Mouse (Mus musculus) myocyte (in vitro differentiated cells): Measurements from ENCODE around the gene Kif2a.

Experiments
- E2F4 ChIP-seq: IDR thresholded peaks from one replicate; pipeline ENCODE4 v1.6.1; 2011; ENCODE audit warnings: mild to moderate bottlenecking, control low read depth, moderate library complexity; ENCODE audit not compliant: insufficient read depth
- MAX ChIP-seq: IDR thresholded peaks from one replicate; pipeline ENCODE4 v1.6.1; 2011; ENCODE audit warnings: low read depth, mild to moderate bottlenecking, control low read depth
- MYOD1 ChIP-seq, 3 experiments: IDR thresholded peaks; one replicate each; pipeline ENCODE4 v1.6.1; 2011; ENCODE audit warnings: control low read depth in 2 of 3, low read depth in 2 of 3, mild to moderate bottlenecking in 2 of 3, moderate library complexity in 1 of 3; ENCODE audit not compliant: insufficient read length in 2 of 3, control insufficient read depth in 1 of 3
- MYOG ChIP-seq, 3 experiments: IDR thresholded peaks; one replicate each; pipeline ENCODE4 v1.6.1; 2011; ENCODE audit warnings: control low read depth in 2 of 3, low read depth in 2 of 3, mild to moderate bottlenecking in 2 of 3; ENCODE audit not compliant: insufficient read length in 2 of 3, control insufficient read depth in 1 of 3, insufficient read depth in 1 of 3
- POLR2A ChIP-seq: IDR thresholded peaks from one replicate; pipeline ENCODE4 v1.6.1; 2011; ENCODE audit warnings: low read depth, mild to moderate bottlenecking, control low read depth, moderate library complexity; ENCODE audit not compliant: insufficient read length
- TCF12 ChIP-seq: IDR thresholded peaks from one replicate; pipeline ENCODE4 v1.6.1; 2011; ENCODE audit warnings: mild to moderate bottlenecking, control low read depth; ENCODE audit not compliant: poor library complexity, insufficient read depth, severe bottlenecking
- TCF3 ChIP-seq: IDR thresholded peaks from one replicate; pipeline ENCODE4 v1.6.1; 2011; ENCODE audit warnings: low read depth, control low read depth; ENCODE audit not compliant: insufficient read length

DNA sequence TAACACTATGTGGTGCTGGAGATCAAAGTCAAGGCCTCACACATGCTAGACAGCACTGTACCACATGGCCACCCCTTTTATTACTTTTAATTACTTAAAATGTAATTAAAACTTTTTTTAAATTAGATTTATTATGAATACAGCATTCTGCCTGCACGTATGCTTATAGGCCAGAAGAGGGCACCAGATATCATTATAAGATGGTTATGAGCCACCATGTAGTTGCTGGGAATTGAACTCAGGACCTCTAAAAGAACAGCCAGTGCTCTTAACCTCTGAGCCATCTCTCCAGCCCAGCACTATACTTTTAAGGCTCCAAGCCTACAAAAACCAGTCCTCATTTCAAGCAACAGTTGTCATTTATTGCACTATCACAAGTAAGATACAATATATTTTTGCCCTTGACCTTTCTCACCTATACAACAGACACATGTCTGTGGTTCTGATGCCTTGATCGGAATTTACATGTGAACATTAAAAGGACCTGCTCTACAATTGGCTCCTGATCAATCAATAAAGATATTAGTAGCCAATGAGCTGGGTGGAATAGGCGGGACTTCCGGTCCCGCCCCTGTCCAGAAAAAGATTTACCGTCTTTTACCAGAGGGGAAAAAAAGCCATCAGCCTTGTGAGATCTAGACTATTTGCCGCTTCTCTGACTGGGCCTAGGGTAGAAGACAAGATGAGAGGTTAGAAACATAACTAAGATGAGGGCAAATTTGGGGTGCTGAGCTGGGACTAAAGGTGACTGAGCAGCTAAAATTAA is 80.5 kb downstream of the Kif2a start:
- TF ChIP-seq MYOD1 (IDR thresholded peaks at IDR 0.05; ENCODE audit: control insufficient read depth in 1 of 3, insufficient read length in 2 of 3, low read depth in 2 of 3), result no peak
- TF ChIP-seq POLR2A, result no peak
- no peak for TF ChIP-seq MYOG (IDR thresholded peaks at IDR 0.05; ENCODE audit: control insufficient read depth in 1 of 3, insufficient read depth in 1 of 3, insufficient read length in 2 of 3, low read depth in 2 of 3)
- no peak for TF ChIP-seq MAX
- TF ChIP-seq E2F4, result no peak
- TF ChIP-seq TCF12, result no peak
- no peak for TF ChIP-seq TCF3
